Mouse (Mus musculus): ENCODE measurements at regions not wholly inside any gene's neighbourhood (a gene's known extent, or its start where the extent isn't known, plus 50 kb on each side); places are given as distances from the start of the nearest gene placed in this dataset.

GRCm38 (mm10) chr14:25135371-25135770 is 323.6 kb upstream of the Zmiz1 start:
- DNase-seq = peak in 1 of 2 experiments; percentile 31

DNA sequence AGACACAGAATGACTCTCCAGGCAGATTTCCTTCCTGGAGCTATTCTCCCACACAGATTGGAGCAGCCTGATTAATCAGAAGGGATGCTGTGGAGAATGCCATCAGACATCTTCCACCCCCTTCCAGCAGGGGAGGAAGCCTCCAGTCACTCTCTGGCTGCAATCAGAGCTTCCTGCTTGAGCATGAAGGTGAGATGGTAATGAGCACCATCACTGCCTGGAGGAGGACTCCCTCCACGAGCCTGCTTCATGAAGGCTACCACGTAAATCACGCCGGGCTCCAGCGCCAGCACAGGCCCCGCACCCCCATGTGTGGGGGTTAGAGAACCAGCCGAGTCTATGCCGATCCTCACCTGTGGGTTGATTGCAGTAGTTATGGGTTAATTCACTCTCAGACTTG is 321.7 kb upstream of the Zmiz1 start:
- no peak for DNase-seq

DNA sequence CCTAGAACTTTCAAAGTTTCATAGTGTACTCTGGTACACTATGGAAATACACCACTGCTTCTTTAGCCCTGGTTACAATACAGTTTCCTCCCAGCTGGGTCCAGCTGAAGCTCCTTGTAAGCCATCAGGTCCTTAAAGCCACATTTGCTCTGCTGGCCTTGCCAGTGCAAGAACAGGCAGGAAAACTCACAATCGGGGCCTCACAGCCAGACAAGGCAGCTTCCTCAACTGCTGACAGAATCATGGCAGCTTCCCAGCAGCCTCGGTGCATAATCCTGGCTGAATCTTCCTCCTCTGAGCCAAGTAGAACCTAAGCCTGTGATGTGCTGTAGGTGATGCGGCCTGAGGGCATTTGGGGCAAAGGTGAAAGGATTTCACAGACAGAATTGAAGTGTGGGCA is 320.5 kb upstream of the Zmiz1 start:
- peak; percentile 73 to 81 for DNase-seq

DNA sequence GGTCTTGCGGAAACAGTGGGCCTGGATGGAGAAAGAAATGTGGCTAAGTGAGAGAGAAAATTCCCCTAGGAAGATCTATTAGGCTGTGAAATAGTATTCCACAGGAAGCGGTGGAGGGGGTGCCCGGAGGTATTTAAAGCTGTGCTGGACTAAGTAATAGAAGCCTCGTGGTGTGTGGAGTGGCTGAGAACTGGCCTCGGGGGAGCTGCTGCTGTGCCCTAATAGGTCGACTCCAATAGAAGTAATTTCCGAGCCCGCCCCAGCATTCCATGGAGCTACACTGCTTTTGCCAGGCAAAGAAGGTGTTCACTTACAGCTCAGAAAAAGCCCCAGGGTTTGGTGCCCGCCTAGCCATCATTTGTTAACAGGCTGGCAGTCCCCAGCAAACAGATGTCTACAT is 317.1 kb upstream of the Zmiz1 start:
- no peak for DNase-seq

DNA sequence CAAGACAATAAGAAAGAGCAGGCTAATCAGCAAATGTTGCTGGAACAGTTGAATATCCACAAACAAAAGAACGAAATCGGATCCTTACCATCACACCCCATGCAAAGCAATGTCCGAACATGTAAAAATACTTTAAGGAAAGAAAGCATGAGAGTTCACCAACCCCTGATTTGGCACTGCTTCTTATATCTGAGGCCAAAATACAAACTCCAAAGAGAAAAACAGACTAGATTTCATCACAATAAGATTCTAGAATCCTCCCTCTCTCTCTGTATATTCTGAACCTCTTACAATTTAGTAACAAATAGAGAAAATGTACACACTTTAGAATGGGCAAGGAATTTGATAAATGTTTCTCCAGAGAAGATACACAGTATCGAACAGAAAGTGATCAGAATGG is 315.9 kb upstream of the Zmiz1 start:
- DNase-seq = no peak

DNA sequence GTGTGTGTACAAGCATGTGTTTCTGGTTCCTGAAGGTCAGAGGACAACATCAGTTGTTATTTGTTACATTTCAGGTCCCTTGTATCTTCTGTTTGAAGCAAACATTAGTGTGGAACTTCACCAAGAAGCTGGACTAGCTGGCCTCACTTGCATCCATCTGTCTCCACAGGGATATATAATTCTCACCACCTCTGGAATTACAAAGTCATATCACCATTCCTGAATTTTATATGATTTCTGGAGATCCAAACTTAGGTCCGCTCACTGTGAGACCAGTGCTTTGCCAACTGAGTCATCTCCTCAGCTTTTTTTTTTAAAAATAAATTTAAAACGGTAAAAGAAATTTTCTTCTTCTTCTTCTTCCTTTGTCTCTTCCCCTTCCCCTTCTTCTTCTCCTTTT is 311.3 kb upstream of the Zmiz1 start:
- DNase-seq = no peak

- no peak for DNase-seq
These were observed 308.0 kb upstream of the Zmiz1 start for GRCm38 (mm10) chr14:25150968-25151367.

- peak; percentile 44 to 45 for DNase-seq
These were observed 307.5 kb upstream of the Zmiz1 start for GRCm38 (mm10) chr14:25151485-25151884.

GRCm38 (mm10) chr14:25153573-25153972 is 305.4 kb upstream of the Zmiz1 start:
- DNase-seq = peak; percentile 69 to 80

DNA sequence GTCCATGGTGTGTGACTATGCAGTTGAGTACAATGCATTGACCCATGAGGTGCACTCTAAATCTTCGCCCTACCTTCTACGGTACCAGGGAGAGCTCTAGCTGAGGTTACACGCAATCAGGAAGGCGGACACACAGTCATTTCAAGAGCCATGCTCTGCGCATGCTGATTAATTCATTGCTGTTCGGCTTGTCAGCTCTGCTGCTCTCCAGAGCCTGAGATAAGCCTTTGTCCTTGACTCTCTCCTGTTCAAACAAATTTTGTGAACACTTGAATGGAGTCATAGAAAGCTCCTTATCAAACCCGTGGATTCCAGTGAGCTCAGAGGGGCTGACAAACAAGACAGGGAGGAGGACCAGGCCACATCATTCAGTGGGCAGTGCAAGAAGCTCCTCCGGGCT is 304.8 kb upstream of the Zmiz1 start:
- DNase-seq = no peak

GRCm38 (mm10) chr14:25155008-25155783 is 303.8 kb upstream of the Zmiz1 start:
- DNase-seq = peak; percentile 51 to 52

GRCm38 (mm10) chr14:25156171-25156570 is 302.8 kb upstream of the Zmiz1 start:
- peak in 1 of 2 experiments; percentile 31 for DNase-seq

- DNase-seq = peak in 1 of 2 experiments; percentile 36
These were observed 297.2 kb upstream of the Zmiz1 start for GRCm38 (mm10) chr14:25161684-25162321.

DNA sequence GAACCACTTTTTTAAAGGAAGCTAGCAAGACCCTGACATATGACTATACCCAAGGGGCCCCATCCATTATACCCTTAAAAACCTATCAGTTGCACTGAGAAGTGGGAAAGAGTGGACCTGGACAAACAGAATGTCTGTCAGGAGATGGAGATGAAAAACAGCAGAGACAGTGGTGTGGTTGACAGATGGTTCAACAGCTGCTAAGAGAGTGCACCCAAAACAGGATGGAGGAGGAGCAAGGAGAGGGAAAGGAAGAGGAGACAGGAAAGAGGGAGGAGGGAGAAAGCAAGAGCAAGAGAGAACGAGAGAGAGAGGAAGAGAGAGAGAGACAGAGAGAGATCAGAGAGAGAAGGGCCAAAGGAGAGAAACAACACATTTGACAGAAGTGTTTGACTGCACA is 292.8 kb upstream of the Zmiz1 start:
- DNase-seq = no peak

DNA sequence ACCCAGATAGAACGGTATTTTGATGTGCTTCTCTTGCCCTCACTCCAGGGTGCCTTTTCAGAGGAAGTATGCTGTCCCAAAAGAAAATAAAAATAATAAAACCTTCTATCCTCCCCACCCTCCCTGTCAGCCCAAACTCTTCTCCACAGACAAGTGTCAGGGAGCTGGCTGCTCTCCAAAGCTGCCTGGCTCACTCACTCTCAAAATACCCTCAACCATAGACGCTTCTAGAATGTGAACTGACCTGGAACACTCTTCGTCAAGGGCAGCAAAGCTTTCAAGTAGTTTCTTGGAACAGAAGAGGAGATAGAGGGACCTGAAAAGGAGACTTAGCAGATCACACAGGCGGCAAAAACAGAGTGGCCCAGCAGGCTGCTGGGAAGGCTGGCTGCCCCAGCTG is 291.4 kb upstream of the Zmiz1 start:
- peak; percentile 67 to 68 for DNase-seq

- no peak for DNase-seq
These were observed 290.7 kb upstream of the Zmiz1 start for GRCm38 (mm10) chr14:25168310-25168709.

DNA sequence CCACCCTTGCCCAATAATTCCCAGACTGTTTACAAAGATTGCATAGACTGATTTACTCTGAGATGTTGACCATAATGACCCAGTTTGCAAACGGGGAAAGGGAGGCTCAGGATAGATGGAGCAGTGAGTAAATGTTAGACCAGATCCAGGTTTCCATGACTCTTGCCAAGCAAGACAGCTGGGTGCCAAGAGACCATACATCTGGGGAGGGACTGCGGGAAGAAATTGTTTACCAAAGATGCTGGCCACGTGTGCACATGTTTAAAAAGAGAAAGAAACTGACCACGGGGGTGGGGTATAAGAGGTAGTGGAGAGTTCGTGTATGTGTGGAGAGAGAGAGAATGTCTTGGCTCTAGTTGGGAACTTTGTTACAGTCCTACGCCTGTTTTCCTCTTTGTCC is 285.7 kb upstream of the Zmiz1 start:
- no peak for DNase-seq

- DNase-seq = no peak
These were observed 285.1 kb upstream of the Zmiz1 start for GRCm38 (mm10) chr14:25173873-25174272.

- DNase-seq = no peak
These were observed 284.6 kb upstream of the Zmiz1 start for GRCm38 (mm10) chr14:25174402-25174801.

GRCm38 (mm10) chr14:25176206-25176605 is 282.8 kb upstream of the Zmiz1 start:
- no peak for DNase-seq

- DNase-seq = no peak
These were observed 278.9 kb upstream of the Zmiz1 start for GRCm38 (mm10) chr14:25180126-25180525.

DNA sequence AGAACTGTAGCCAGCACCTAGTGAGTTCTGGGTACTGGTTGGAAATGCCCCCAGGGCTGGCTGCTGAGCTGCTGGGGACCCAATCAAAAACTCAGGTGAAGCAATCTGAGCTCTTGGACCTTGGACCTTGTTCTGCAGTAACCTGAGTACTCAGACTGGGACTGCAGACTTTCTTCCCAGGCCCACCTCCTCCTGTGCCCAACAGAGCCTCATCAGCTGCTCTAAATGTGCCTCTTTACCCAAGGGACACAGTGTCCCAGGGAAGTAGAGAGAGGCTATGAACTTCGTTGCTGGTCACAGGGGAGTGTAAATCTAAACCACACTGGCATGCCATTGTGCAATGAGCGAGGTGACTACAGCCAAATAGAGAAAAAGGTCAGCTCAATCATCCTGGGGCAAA is 277.6 kb upstream of the Zmiz1 start:
- no peak for DNase-seq

- no peak for DNase-seq
These were observed 274.9 kb upstream of the Zmiz1 start for GRCm38 (mm10) chr14:25184042-25184441.

DNA sequence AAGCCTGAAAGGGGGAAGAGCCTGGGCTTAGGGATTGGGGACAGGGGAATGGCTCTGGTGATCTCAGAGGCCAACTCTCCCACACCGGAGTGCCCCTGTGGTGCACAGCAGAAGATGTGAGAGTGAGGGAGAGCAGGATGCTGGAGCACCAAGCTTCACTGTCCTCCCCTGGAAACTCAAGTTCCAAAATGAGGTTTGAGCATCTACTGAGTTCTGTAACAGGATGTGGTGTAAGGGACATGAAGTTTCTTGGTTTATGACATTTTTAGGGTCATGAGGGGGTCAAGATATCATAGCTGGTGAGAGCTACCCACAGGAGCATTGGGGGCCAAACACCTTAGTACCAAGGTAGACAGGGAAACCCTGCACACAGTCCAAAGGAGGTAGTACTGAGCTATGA is 274.1 kb upstream of the Zmiz1 start:
- DNase-seq = no peak

GRCm38 (mm10) chr14:25185556-25185958 is 273.4 kb upstream of the Zmiz1 start:
- DNase-seq = peak; percentile 61 to 71
